Mouse (Mus musculus): Measurements from ENCODE around the gene Psmd4.
"Not testable (repeated sequence)": the region's sequence is repeated elsewhere in the genome, so short reads cannot be mapped to it uniquely, and the experiment has no call there.

Psmd4 gene

DNA sequence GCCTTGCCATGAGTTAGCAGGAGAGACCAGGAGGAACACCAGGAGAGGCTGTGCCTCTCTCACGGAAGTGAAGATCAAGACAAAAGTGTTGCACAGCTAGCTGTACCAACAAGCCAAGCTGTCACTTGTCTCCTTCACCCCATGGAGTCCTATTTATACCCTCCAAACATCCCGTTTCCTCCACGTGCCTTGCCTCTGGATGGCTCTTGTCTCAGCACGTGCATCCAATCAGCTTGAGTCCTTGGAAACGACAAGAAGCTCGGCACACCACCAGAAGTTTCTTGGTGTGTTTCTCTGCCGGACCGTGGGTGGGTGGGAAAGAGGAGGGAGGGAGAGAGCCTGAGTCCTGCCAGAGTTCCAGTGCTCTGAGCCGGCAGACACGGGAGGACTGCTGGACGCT lies 17.9 kb downstream of the Psmd4 start:
- no peak for DNase-seq (ENCODE audit: low read depth)

GRCm38 (mm10) chr3:95020956-95021355 lies 21.5 kb downstream of the Psmd4 start:
- DNase-seq (ENCODE audit: low read depth) = not testable (repeated sequence)

DNA sequence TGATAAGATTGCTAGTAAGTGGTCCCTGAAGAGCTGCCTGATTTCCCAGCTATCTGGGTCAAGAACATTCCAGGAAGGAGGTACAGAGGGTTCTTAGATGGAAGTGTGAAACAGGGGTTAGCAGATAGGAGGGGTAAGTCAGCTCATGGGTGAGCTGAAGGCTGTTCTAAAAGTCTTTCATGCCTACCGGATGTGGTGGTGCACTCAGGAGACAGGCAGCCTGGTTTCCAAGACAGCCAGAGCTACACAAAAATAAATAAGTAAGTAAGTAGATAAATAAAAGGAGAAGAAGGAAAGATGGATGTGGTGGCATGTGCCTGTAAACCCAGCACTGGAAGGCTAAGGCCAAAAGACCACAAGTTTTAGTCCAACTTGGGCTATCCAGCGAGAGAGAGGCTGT lies 23.7 kb downstream of the Psmd4 start:
- no peak for DNase-seq (ENCODE audit: low read depth)

- DNase-seq (ENCODE audit: low read depth) = no peak
Measured at GRCm38 (mm10) chr3:95016532-95017056, 25.8 kb downstream of the Psmd4 start.

- DNase-seq (ENCODE audit: low read depth) = peak; percentile 99
Measured at GRCm38 (mm10) chr3:95015891-95016531, 26.4 kb downstream of the Psmd4 start.

DNA sequence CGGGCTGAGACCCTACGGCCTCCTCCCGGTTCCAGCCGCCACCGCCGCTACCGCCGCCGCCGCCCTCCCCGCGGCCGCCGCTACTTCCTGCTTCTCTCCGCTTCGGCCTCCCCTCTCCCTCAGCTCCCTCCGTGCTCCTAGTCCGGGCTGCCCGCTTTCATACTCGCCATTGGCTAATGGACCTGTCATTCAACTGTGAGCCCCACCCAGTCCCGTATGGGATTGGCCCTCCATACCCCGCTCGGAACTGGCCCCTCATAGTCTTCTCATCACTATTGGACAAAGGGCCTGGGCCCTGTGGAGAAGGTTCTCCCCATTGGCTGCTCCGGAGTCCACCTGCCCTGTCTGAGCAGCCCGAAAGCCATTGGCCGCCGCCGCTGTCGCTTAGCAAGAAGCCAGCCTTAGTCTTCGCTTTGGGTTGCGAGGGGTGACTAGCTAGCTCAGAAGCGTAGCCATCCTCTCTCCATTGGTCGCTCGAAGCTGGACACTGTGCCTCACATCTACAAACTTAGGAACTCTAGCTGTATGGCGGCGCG lies 27.0 kb downstream of the Psmd4 start, which contains the start of gene Zfp687:
TSS of gene Zfp687 (minus strand) at position 112 of the 536 bp plus-strand sequence.
- peak; percentile 98 for DNase-seq (ENCODE audit: low read depth)

DNA sequence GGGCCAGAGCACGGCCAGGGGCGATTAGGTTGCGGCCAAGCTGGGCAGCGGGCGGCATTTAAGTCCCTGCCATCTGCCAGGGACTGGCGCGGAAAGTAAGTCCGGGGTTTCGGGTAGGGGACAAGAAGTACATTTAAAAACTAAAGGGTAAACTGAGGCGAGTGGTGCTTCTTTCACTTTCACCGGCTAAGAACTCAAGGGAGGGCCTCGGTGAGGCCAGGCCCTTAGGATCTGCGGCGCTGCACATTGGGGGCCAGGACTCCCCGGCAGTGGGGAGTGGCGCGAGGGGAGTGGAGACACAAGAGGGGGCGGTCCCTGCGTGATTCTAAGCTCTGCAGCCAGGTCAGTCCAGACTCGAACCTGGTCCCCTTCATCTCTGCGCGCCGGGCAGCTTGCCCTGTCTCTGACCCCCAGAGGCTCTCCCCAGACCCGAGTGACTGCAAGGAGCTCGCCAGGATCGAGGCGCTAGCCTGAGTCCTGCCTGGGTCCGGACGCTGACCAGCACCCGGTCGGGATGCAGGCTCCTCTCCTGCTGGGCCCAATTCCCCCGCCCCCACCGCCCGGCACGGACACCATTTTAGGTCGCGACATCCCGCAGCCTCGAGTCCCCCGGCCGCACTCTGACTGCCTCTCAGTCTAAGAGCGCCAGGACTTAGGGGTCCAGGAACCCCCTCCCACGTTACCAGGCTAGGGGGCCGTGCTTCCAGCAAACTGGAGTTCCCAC lies 27.8 kb downstream of the Psmd4 start:
- DNase-seq (ENCODE audit: low read depth) = peak; percentile 57

DNA sequence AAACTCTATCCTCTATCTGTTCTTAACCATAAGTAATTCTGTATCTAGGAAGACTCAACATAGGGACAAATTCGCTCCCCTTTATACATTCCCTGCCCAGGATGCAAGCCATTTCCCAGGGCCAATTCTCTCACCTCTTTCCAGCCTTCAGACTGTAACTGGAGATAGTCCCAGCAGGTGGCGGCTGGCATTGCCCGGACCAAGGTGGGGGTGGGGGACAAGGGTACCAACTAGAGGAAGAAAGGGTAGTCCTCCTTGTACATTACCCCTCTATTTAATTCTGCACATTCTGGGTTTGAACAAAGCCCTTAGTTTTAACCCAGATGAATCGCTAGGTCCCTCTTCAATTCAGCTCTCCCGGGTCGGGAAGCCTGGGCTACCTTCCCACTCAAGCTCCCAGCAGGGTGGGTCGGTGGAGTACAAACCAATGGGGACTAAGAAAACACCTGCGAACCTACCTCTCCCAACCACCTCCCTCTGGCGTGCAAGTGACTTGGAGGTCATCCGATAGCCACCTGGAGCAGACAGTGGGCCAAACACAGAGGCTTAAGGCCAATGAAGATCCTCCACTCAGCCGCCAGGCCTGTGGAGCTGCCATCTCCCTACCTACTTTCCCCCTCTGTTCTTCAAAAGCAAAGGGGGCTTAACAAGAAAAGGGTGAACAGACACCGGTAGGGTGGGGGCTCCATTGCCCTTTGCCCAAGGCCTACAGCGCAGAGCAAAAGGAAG lies 28.6 kb downstream of the Psmd4 start:
- no peak for DNase-seq (ENCODE audit: low read depth)

DNA sequence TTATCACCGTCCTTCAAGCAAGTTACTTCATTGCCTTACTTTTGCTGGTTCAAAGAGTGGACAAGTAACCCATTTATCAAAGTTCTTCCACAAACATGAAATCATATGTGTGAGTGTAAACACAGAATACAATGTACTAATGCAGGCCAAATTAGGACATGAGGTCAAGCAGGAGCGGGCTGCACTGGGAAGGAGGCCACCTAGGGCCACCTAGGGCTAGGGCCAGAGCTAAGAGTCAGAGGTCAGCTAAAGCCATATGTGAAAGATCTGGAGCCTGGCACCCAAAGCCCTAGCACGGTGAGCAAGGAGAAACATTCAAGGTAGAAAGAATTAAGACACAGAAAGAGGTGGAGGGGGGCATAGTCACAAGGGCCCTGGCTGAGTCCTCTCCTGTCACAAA lies 29.4 kb downstream of the Psmd4 start:
- no peak for DNase-seq (ENCODE audit: low read depth)

DNA sequence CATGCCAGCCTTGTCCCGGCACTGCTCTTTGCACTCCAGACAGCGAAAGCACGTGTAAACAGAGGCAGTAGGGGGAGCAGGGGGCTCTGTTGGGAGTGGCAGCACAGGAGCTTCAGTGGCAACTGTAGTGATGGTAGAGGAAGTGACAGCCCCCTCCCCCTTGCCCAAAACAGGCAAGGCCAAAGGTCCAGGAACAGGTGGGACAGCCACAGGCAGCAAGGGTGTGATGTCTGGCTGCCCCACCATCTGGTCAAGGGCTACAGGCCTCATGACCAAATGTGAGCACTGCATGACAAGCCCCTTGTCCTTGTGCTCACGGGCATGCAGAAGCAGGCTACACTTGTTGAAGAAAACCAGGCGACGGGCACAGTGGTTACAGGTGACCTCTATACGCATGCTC lies 32.0 kb downstream of the Psmd4 start:
- DNase-seq (ENCODE audit: low read depth) = no peak

DNA sequence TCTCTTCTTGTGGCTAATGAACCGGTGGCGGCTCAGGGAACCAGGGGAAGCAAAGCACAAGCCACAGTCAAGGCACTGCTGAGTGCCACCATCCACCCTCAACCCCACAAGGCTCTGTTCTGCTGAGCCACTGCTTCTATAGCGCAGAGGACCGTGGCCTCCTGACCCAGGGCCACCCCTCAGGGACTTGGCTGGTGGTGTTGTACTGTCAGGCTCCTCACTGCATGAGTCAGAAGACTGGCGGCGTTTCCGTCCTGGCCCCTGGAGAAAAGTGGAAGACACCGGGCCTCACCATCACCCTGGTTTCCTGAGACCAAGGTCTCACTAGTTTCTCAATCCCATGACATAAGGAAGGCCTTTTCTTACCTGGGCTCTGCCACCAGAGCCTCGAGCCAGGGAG lies 34.7 kb downstream of the Psmd4 start:
- DNase-seq (ENCODE audit: low read depth) = no peak

- no peak for DNase-seq (ENCODE audit: low read depth)
Measured at GRCm38 (mm10) chr3:95005651-95006050, 36.8 kb downstream of the Psmd4 start.

GRCm38 (mm10) chr3:95003273-95003672 lies 39.1 kb downstream of the Psmd4 start:
- DNase-seq (ENCODE audit: low read depth) = no peak

- DNase-seq (ENCODE audit: low read depth) = no peak
Measured at GRCm38 (mm10) chr3:95002569-95002968, 39.8 kb downstream of the Psmd4 start.

DNA sequence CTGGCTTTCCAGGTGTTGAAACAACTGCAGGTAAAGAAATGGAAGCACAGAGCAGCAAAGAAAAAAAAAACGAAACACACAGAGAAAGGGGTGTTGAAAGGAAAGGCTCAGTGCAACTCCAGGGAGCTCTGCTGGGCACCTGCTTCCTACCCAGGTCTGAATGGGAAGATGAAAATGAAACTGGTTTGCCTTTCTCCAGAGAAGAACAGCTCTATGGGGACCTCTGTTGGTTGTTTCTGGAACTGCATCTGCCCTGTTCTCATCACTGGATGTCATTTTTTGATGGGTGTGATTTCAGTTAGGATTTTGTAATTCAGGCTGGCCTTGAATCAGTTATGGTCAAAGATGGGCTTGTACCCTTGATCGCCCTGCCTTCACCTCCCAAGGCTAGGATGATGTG lies 45.5 kb downstream of the Psmd4 start:
- peak; percentile 76 for DNase-seq (ENCODE audit: low read depth)

DNA sequence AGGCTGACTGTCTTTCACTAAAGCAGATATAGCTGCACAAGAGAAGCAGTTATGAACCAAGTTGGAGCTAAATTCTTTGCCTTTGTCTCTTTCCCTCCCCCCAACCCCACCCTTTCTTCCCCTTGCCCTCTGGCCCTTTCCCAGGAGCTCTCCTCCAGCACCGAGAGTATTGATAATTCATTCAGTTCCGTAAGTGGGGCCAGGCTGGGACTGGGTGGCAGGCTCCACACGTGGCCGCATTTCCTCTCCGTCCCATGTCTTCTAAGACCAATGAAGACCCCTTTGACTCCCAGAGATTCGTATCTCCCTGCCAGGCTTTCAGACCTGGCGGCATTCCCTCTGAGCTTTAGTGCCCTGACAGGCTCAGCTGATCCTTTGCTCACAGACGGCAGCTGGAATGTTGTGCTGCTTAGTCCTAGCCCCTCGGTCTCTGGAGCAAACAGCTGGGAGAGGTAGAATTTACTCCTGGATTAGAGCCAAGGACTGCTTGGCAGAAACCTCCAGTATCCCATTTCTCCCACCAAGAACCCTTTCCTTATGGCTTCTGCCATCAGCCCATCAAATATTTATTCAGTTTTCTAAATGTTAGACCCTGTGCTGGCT lies 53.2 kb downstream of the Psmd4 start:
- DNase-seq (ENCODE audit: low read depth) = no peak

DNA sequence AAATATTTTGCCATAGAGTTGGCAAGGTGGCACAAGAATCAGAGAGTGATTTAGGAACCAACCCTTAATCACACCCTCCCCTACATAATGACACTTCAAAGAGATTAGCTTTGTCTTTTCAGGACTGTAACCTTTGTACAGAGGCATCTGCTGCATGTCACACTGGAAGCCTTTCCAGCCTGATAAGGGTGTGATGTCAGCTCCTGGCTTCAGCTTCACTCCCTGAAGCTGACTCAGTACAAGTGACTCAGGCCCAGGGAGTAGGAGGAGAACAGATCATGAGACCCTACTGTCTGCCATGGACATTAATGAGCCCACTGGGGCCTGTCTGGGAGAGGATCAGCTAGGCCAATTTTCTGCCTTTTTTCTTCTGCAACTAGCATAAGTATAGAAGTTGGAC lies 54.8 kb downstream of the Psmd4 start:
- peak; percentile 71 for DNase-seq (ENCODE audit: low read depth)

- DNase-seq (ENCODE audit: low read depth) = no peak
Measured at GRCm38 (mm10) chr3:94985513-94985912, 56.9 kb downstream of the Psmd4 start.

DNA sequence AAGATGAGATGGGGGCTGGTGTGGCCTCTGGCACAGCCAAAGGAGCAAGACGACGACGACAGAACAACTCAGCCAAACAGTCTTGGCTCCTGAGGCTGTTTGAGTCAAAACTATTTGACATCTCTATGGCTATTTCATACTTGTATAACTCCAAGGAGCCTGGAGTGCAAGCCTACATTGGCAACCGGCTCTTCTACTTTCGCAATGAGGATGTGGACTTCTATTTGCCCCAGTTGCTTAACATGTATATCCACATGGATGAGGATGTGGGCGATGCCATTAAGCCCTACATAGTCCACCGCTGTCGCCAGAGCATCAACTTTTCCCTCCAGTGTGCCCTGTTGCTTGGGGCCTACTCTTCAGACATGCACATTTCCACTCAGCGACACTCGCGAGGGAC lies 58.1 kb downstream of the Psmd4 start:
- DNase-seq (ENCODE audit: low read depth) = no peak

Measured in c-Kit-positive CD71-positive TER-119-negative erythroid progenitor cells, embryonic 14.5 days (primary cell).